Mouse (Mus musculus): Measurements from ENCODE around the gene Nav2. TPM values are rescaled to one million over a fixed set of nuclear protein-coding genes. Genes with fewer than 3 reads are reported as not detected.

Gene Nav2
- total RNA-seq, 2 experiments from 2014 or later, result 42.4 to 52.9 TPM

DNA sequence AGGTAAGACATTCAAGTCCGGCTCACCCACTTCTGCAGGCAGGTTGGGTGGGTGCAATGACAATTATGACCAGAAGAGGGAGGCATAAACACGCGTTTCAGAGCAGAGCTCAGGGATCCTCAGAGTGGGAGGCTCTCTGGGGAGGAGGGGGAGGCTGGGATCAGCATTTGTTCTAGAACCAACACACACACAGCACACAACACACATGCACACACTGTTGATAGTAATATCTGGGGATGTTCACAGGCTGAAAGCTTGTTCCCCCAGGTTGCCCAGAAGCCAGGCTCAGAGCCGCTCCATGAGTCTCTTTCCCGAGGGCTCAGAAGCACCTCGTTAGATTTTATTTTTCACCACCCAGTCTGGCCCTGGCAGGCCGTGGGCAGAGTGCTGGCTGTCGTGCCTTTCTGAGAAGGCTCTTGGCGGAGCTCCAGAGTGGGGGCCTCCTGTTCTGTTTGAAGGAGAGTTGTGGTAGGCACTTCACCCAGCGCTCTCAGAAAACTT is 224.4 kb downstream of the Nav2 start:
- DNase-seq, result peak; percentile 73 to 81
- intact Hi-C loops (cut with DNase I), result loop anchor here (1.0 to 2.0 kb wide), 3 partner anchors 116 to 294 kb away; no protein-coding TSS in a partner anchor

DNA sequence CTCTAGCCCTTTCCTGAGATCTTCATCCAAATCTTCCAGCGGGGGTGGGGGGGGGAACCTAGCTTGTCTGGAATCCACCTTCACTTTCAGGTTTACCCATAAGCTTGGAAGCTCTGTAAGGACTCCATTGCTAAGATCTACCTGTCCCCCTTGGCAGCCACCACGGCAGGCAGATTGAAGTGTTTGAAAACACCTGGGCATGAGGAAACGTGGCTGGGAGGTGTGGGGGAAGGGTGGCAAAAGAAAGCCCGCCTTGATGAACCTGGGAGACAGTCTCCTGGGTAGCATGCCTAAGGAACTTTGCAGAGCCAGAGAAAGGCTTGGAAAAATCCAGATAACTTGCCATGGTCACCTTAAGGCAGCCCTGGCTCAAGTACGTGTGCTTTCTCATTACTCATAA is 225.9 kb downstream of the Nav2 start:
- intact Hi-C loops (cut with DNase I), result no loop called here
- DNase-seq, result no peak

DNA sequence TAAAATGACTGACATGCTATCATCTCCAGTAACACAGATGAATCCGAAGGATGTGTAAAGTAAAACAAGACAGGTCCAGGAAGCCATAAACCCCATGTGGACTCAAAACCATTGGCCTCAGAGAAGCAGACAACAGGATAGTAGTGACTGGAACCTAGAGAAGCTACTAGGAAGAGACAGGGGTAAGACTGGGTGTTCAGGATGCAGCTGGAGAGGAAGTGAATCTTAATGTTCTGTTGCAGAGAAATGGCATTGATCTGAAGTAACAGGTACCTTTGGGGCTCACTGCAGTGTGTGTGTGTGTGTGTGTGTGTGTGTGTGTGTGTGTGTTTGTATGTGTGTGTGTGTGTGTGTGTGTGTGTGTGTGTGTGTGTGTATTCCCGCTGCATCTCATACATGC is 231.2 kb downstream of the Nav2 start:
- intact Hi-C loops (cut with DNase I), result no loop called here
- DNase-seq, result no peak

DNA sequence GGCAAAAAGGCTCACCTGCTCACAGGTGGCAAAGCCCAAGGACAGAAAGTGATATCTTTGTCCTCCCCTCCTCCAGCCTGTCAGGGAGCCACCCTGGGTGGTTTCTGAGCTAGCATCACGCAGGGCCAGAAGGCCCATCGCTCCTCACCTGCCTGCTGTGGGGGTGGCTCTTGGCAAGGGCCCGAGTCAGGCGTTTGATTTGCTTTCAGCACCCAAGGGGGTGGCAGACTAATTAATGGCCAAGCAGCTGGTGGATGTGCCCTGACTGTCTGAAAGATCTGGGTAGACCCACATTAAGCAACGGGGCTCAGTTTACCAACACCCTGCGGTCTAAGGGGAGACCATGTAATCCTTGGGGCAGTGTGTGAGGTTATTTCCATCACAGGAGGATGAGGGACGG is 235.4 kb downstream of the Nav2 start:
- intact Hi-C loops (cut with DNase I), result no loop called here
- no peak for DNase-seq

DNA sequence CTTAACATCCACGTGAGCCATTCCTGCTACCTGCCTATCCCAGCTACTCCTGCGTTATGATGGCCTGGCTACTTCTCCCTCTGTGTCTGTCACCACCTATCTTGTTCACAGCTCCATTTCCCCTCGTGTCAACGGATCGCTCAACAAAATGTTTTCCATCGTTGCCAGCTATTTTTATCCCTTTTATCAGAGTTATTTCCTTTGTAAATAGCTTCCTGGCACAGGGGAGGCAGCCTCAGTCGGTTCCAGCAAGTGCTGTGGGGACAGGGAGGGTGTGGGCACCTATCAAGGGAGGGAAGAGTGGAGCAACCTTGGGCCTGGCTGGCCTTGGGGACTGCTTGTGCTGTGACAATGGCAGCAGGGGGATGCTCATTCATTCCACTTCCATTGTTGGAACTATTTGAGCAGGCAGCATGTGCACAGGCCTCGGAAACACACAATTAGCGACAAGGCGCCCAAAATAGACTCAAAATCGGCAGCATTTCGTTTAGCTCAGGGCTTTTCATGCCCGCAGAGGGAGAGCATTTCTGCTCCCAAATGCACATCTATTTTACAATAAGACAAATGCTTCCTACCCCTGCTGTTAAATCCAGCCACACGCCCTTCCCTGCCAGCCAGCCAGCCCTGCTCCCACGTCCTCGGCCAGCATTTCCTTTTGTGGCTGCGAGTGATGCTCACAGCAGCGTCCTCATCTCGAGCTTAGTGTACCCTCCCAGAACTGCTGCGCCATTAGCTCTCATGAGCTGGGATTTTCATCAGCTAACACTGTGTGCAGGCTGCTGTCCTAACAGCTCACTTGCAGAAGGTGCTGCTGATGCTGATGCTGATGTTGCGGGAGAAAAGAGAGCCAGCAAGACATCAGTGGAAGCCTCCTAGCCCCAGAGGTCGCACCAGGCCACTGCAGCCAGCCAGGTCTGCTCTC is 237.5 kb downstream of the Nav2 start:
- intact Hi-C loops (cut with DNase I), result loop anchor here (1.0 to 5.0 kb wide), 2 partner anchors 41 to 101 kb away; no protein-coding TSS in a partner anchor
- peak; percentile 44 to 59 for DNase-seq

DNA sequence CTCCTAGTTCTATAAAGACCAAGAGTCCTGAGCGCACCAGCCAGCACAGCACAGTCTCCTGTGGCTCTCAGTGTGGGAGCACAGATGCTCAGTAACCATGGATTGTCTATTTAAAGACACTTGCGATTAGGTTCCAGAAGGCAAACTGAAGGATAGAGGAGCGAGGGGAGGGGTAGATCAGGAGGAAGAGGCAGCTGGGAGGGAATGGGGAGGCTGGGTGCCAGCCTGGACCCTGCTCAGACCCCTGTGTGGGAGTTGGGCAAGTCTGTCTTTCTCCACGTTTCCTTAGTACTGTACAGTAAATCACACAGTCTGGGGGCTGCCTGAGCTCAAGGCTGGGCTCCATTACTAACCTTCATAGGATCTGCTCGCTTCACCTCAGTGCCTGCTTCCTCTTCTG is 243.8 kb downstream of the Nav2 start:
- DNase-seq, result no peak
- intact Hi-C loops (cut with DNase I), result no loop called here

DNA sequence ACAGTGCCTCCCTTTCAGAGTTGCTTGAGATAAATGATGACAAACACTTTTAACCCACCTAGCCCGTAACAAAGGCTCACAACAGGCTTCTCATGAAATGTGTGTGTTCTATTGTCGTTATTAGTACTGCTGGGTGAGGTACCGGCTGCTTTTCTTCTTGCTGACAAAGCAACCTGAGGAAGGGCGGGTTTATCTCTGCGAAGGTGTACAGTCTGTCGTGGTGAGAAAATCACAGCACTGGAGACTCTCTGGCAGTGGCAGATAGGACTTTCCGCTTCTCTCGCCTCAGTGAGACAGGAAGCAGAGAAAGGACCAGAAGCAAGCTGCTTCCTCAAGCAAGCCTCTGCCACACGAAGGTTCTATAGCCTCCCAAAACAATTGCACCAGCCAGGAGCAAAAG is 244.2 kb downstream of the Nav2 start:
- no peak for DNase-seq
- intact Hi-C loops (cut with DNase I), result no loop called here

DNA sequence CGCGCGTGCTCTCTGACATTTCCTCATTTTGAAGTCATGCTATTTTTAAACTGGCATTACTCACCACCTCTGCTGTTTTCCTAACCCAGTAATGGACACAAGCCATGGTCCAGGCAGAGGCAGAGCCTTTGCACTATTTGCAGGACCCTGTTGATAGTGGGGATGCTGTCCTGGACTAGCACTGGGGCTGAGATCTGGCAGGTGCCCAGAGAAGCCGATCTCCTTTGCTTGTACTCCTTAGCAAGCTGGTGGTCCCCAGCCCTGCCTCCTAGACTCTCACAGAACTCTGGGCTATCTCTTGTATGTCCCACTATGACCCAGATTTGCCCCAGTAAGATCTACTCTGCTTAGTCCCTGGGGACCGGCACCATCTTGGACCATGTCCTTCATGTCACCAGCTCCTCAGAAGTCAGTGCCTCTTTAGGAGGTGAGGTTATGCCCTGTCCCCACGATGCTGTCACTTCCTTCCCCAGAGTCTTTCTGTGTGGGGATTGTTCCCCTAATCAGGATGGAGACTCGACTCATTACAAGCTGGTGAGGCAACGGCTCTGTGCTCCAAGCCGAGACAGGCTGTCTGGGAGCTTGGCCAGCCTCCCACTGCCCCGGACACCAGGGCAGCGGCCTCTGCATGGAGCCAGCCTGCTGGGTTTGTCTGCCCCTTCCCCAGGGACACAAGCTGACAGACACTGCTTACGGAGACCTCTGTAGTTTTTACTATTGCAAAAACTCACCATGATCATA is 250.3 kb downstream of the Nav2 start:
- intact Hi-C loops (cut with DNase I), result no loop called here
- peak; percentile 45 to 51 for DNase-seq

DNA sequence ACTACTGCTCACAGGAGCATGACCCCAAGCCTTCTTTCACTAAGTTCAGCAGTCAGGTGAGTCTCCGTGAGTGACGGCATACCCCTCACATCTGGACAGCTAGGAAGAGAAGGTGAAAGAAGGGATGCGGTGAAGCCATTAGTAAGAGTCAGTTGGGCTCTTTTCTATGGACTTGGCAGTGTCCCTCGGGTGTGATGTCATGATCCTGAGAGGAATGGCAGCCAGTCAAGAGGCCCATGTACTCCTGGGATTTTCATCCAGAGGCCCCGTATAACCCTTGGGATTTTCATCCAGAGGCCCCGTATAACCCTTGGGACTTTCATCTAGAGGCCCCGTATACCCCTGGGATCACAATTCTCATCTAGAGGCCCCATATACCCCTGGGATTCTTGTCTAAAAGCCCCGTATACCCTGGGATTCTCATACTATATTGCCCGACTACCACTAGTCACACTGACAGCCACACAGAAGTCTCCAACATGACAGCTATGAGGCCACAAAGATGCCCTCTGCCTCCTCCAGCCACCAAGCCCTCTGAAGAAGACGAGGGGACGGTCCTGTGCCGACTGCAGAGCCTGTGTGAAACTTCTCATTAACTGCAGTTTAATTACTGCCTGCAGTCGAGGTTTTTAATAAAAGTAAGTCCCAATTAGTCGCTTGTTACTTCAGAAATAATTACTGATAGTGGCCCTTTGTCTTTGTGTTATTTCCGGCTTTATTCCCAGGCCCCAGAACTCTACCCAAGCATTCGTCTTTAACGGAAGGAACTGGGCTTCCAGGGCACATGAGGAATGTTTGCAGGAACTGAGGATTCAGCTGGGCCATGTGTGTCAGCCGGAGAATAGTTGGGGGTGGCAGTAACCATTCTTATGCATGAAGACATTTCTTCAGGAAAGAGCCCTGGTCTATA is 251.4 kb downstream of the Nav2 start:
- intact Hi-C loops (cut with DNase I), result no loop called here
- peak in 1 of 2 experiments; percentile 22 for DNase-seq

DNA sequence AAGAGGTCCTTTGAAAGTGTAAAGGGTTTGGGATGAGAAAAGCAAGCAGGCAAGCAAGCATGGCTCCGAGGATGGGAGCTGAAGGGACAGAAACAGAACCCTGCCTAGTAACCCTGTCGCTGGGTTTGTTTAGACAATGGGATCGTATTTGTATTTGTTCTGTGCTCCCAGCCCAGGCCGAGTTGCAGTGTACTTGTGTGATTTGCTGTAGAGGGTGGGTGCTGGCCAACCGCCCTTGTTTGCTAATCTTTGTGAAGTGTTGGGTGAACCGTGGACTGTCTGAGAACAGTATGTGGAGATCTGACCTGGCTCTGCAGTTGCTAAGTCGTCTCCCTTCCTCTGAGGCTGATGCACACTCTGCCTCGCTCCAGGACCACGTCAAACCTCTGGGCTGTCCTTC is 253.6 kb downstream of the Nav2 start:
- intact Hi-C loops (cut with DNase I), result no loop called here

DNA sequence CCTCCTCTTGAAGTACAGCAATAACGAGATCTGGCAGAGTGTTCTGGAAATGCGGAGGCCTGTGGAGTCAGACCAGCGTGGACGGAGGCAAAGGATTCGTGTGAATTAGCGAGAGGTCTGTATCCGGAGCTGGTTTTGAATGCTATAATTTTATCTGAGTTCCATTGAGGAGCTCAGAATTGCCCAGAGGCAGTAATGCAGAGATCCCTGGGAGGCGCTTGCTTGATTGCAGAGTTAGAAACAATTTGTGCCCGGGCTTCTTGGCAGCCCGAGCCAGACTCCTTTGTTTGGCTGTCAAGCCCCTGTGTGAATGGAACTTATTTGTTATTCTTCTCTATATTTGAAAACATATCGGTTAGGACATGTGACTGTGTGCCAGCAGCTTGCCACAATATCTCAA is 255.3 kb downstream of the Nav2 start:
- DNase-seq, result no peak
- intact Hi-C loops (cut with DNase I), result no loop called here

More for the DNA sequence above, 253.6 kb downstream of the Nav2 start:
- peak; percentile 21 to 34 for DNase-seq

DNA sequence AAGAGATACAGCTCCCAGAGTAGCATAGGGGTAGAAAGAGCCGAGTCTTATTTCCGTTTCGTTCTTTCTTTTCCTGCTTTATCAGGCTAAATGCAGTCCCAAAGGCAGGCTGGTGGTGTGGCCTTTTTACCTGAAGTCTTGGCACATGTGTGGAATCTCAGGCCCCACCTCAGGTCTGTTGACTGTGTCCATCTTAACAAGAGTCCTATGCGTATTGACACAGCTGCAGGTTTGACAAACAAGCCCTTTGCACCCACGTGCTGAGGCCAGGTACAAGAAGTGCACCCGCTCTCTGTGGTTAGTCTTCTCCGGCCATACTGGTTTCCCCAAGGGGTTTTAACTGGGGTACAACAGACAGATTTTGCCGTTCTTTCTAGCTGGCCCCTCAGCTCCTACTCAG is 256.4 kb downstream of the Nav2 start:
- intact Hi-C loops (cut with DNase I), result no loop called here
- DNase-seq, result no peak

DNA sequence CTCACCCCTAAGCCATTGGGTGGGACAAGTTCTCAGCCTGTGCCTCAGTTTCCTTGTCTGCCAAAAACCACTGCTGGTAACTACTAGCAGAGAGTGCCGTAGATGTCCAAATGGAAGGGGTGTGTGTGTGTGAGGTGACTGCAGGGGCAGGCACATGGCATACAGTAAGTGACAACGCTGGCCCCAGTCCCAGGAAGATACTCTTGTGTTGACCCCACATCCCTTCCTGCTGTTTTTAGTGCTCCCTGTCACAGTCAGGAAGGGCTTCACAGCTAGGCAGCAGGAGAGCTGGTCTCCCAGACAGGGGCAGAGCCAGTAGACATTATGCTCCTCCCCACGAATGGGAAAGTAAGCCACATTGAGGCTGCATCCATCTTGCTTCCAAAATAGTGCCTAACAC is 264.4 kb downstream of the Nav2 start:
- intact Hi-C loops (cut with DNase I), result no loop called here
- DNase-seq, result peak in 1 of 2 experiments; percentile 20

DNA sequence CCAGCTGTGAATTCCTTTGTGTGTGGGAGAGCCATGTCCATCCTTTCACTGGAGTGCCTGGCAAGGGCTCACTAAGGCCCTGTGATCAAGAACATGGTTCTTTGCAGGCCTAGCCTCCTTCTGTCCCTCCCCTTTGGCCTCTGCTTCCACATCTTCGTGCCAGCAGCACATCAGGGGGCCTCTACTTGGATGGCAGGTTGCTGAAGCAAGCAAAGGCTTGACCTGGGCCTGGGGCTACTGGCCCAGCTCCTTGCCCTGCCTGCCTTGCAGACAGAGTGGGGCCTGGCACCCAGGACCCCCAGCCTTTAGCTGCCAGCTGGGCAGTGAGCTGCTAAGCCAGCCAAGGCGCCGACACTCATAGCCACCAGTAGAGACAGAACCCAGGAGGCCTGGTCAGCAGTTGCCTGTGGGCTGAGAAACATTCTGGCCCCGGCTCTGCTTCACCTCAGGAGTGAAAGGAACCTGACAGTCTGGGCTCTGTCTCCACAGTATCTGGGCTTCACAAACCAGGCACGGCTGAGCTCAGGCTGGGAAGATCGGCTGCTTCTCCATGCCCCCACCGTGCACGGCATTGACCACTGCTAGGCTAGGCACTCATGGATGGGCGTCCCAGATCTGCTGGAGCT is 267.4 kb downstream of the Nav2 start:
- no peak for DNase-seq
- intact Hi-C loops (cut with DNase I), result loop anchor here (2.0 kb wide), 1 partner anchor 29 kb away; no protein-coding TSS in a partner anchor

DNA sequence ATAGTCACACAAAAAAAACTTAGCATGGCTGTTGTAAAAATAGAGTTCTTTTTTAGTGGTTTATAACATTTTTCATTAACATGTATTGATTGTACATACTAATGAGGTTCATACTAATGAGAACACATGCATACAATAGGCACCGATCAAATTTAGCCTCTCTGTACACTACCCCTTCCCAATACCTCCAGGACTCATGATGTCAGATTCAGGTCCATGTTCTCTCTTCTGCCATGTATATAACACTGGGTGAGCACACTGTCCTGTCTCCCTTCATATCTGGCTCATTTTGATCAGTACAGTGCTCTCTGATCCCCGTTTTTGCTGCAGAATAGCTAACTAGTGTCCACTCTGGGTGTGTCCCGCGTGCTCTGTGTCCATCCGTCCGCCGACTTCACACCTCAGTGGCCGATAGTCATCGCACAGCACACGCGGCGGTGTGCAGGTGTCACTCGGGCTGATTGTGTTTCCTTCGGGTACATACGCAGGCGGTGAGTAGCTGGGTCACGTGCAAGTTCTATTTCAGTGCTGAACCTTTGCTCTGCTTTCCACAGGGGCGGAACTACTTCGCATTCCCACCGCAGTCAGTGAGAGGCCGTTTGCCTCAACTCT is 268.2 kb downstream of the Nav2 start:
- DNase-seq, result peak in 1 of 2 experiments; percentile 19
- intact Hi-C loops (cut with DNase I), result no loop called here

DNA sequence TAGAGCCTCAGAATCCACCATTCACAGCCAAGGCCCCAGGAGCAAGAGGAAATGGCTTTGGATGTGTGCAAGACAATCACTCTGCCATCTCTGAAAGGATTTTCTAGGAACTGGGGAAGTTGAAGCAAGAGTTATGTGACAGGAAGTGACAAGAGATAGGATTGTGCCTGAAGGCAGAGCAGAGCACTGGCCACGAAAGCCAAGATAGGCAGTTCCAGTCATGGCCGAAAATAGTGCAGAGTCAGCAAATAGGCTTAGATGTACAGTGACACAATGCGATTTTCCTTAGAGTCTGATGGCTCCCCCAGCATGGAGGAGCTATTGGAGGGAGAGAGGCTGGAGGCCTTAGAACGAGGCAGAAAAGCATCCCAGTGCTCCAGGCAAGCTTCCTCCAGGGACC is 269.7 kb downstream of the Nav2 start:
- no peak for DNase-seq
- intact Hi-C loops (cut with DNase I), result no loop called here

DNA sequence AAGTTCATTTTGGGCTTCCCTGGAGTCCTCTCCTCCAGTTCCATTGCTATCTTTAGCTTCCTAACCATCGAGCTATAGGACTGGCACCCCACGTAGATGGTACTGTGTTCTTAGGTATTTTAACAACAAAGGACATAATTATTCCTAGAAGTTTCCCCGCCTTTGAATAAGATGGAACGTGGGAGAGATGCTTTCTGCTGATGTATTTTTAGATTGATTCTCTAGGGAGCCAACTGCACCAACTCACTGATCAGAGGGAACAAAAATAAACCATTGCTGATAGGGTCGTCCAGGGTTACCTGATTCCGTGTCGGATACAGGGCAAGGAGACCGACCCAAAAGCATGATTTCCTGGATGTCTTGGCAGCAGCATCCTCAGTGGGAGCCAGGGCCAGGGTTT is 272.5 kb downstream of the Nav2 start:
- intact Hi-C loops (cut with DNase I), result no loop called here
- no peak for DNase-seq

DNA sequence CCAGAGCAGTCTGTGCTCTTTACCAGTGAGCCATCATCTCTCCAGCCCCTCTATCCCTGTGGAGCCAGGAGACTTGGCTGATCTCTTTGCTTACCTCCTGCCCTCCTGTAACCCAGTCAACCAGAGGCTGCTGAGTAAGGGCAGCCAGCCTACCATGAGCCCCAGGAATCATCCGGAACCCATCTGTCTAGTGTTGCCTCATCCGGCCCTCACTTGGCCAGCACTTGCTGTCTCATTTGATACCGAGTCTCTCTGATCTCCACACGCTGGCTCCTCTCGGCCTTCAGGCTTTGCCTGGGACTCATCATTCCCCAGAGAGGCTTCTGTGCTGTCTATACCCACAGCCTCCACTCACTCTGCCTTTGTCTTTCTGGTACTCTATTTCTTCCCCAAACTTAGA is 273.9 kb downstream of the Nav2 start:
- no peak for DNase-seq
- intact Hi-C loops (cut with DNase I), result no loop called here

DNA sequence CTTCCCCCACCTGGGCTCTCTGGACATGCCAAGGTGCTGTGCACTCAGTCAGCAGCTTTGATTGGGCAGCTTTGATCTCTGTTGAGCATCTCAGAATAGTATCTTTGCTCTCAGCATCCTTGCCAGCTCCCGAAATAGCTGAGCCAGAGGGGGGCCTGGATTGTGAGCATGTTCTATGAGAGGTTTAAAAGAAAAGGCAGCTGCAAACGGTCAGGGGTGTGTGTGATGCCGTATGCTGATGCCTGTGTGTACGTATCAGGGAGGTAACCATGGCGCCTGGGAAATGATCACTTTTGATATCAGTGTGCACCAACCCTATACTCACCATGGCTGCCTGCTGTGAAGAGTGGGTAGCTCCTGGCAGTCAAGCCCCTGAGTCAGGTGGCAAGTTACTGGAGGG is 275.2 kb downstream of the Nav2 start:
- intact Hi-C loops (cut with DNase I), result no loop called here
- DNase-seq, result no peak

Measured in heart, postnatal 36 days (tissue).